Mouse (Mus musculus) thymus, postnatal 36 days (tissue): Measurements from ENCODE around the gene Elfn1.
A peak's percentile ranks its signal among the peaks of the same experiment; 100 is the strongest.
"Not testable (repeated sequence)": the region's sequence is repeated elsewhere in the genome, so short reads cannot be mapped to it uniquely, and the experiment has no call there.

Source experiments
- DNase-seq, 2 experiments: peaks; one replicate each; pipeline ENCODE4 v3.0.0; 2022; ENCODE audit warnings: mixed read lengths in 2 of 2

Elfn1 gene

GRCm38 (mm10) chr5:139977476-139977875 lies 69.7 kb downstream of the Elfn1 start:
- no peak for DNase-seq

- peak in 1 of 2 experiments; percentile 10 for DNase-seq
Observed at GRCm38 (mm10) chr5:139978525-139979276, 71.0 kb downstream of the Elfn1 start.

DNA sequence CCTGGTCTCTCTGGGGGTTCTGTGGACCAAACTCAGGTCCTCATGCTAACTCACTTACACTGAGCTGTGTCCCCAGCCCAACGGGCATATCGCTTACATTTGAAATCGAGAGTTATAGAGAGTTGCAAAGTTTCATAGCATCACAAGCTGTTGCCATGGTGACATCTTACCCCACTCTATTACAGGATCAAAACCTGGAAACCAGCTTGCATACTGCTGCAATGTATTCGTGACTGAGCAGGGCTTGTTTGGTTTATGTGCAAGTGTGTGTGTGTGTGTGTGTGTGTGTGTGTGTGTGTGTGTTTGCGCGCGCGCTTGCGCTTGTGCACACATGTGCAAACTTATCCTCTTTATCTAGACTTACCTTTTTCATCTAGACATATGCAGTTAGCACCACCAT lies 71.6 kb downstream of the Elfn1 start:
- DNase-seq = no peak

DNA sequence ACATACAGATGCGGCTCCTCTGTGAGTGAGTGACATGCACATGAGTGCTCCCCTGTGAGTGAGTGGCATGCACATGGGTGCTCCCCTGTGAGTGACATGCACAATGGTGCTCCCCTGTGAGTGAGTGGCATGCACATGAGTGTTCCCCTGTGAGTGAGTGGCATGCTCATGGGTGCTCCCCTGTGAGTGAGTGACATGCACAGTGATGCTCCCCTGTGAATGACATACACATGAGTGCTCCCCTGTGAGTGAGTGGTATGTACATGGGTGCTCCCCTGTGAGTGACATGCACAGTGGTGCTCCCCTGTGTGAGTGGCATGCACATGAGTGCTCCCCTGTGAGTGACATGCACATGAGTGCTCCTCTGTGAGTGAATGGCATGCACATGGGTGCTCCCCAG lies 74.2 kb downstream of the Elfn1 start:
- DNase-seq = no peak

DNA sequence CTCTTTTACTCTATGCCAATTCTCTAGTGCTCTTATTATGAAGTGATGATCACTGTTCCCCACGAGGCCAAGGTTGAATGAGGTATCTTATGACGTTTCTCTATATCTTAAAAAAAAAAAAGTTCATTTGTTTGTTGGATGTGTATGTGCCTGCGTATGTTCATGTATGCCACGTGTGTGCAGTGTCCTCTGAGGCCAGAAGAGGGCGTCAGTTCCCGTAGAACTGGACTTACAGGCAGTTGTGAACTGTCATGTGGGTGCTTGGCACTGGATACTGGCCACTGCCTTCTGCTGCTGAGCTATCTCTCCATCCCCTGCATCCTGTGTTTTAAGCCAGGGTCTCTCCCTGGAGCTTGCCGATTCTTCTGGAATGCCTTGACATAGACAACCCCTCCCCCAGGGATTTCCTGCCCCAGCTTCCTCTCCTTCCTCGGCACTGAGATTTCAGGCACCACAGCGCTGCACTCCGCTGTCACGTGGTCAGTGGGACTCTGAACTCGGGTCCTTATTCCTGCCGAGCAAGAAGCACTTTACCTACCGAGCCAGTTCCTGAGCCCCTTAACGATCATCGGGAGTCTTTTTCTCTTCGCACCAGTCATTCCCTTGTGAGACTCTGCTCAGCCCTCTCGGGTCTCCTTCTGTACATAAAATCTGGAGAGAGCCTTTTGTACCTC lies 77.5 kb downstream of the Elfn1 start:
- DNase-seq = no peak

- no peak for DNase-seq
Observed at GRCm38 (mm10) chr5:139991531-139991930, 83.8 kb downstream of the Elfn1 start.

DNA sequence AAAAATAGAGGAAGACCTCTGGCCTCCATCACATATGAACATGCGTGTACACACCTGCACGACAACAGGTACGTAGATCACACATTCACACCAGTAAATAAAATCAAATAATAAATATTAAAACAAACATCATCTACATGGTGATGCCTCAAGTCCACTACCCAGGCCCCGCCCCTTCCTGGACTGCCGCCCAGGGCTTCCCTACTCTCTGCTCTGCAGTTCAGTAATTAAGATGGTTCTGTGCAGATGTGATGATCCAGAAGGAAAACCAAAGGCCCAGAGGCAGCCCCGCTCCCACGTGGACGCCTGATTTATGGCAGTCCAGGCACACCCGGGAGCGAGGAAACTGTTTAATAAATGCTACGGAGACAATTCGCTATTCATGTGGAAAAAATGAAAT lies 90.6 kb downstream of the Elfn1 start:
- not testable (repeated sequence) for DNase-seq

GRCm38 (mm10) chr5:139998916-139999315 lies 91.2 kb downstream of the Elfn1 start:
- no peak for DNase-seq

- DNase-seq = no peak
Observed at GRCm38 (mm10) chr5:140002541-140002940, 94.8 kb downstream of the Elfn1 start.

- DNase-seq = no peak
Observed at GRCm38 (mm10) chr5:140006861-140007260, 99.1 kb downstream of the Elfn1 start.

DNA sequence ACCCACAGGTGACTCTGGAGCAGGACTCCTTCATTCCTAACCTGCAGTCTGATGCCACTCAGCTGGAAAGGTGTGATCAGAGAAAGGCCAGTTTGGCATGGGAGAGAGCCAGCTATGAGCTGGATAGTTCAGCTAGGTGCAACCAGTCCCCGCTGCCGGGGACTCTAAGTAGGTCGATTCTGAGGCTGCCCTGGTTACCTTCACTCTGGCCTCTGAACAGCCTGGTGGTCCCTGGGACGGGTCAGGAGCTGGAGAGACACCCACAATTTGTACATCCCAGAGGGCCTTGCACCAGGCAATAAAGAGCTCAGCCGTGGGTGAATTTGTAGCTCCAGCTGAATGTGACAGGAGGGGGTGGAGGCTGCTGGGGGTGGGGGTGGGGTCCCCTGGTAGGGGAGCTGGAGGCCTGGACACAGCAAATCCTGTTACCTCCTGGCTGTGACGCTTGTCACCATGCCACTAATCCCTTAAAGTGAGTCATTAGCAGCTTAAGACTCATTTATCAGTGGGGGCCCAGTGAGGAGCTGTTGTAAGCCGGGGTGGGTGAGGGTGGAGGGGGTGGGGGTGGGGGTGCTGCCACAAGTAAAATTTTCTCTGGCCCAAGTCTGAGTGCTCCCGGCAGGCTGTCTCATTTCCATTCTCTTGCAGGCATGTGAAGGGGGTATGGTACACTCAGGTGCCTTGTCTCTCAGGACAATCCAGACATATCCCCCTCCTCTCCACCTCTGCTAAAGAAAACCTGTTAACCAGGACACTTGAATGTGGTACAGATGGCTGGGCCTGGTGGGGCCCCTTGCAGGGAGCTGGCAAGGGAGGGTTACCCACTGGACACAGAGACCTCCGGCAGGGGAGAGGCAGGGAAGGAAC lies 100.1 kb downstream of the Elfn1 start:
- DNase-seq = no peak

- DNase-seq = no peak
Observed at GRCm38 (mm10) chr5:140008523-140008806, 100.7 kb downstream of the Elfn1 start.

GRCm38 (mm10) chr5:140009083-140009655 lies 101.4 kb downstream of the Elfn1 start:
- no peak for DNase-seq

- no peak for DNase-seq
Observed at GRCm38 (mm10) chr5:140010405-140010804, 102.7 kb downstream of the Elfn1 start.

GRCm38 (mm10) chr5:140012286-140012967 lies 104.7 kb downstream of the Elfn1 start:
- DNase-seq = no peak

GRCm38 (mm10) chr5:140013652-140014051 lies 105.9 kb downstream of the Elfn1 start:
- no peak for DNase-seq

- DNase-seq = no peak
Observed at GRCm38 (mm10) chr5:140016896-140017295, 109.2 kb downstream of the Elfn1 start.

GRCm38 (mm10) chr5:140018780-140019179 lies 111.0 kb downstream of the Elfn1 start:
- no peak for DNase-seq

GRCm38 (mm10) chr5:140019616-140020015 lies 111.9 kb downstream of the Elfn1 start:
- DNase-seq = no peak

DNA sequence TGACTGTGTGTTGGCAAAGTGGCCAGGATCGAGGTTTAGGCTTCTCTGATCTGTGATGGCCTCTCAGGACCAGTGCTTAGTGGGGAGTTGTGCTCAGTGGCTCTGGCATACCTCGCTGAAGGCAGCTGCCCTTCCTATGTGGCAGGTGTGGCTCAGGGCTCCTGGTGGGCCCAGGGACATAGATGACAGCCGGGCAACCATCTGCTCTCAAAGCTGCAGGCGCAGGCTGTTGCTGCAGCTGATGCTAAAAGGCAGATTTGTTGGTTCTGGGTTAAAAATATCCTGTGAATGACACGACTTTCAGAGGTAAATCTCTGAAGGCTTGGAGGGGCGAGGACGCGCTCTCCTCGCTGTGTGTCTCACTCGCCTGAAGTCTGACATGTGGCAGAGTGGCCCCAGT lies 114.0 kb downstream of the Elfn1 start:
- no peak for DNase-seq

GRCm38 (mm10) chr5:140022861-140023260 lies 115.1 kb downstream of the Elfn1 start:
- no peak for DNase-seq

- no peak for DNase-seq
Observed at GRCm38 (mm10) chr5:140023941-140024500, 116.3 kb downstream of the Elfn1 start.
